Mouse (Mus musculus) kidney, adult 2 months (tissue): ENCODE results near the gene Acad8.

Source experiments
- CTCF ChIP-seq: fragments of 200-500 bp; conservative IDR thresholded peaks from 2 replicates; pipeline ENCODE4 v1.5.1; 2011; ENCODE audit warnings: low read depth, mild to moderate bottlenecking, control low read depth, low read length, moderate library complexity, mixed read lengths; ENCODE audit not compliant: insufficient read depth, insufficient read length
- POLR2A ChIP-seq: fragments of 200-500 bp; IDR thresholded peaks from one replicate; pipeline ENCODE4 v1.6.1; 2011; ENCODE audit warnings: low read depth, low read length, control low read depth

DNA sequence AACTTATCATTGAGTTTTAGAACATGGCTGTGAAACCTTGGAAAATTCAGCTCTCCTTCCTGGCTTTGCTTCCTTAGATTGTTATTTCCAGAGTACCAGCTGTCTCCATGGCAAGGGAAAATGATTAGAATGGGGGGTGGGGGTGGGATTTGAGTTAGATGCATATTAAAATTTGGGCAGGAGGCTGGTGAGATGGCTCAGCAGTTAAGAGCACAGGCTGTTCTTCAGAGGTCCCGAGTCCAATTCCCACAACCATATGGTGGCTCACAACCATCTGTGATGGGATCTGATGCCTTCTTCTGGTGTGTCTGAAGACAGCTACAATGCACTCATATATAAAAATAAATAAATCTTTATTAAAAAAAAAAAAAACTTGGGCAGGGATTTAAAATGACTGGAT lies 6.6 kb upstream of the Acad8 start:
- TF ChIP-seq POLR2A (no peak), CTCF (no peak)
